Mouse (Mus musculus): ENCODE data around the gene Tmem89.

Tmem89 gene

DNA sequence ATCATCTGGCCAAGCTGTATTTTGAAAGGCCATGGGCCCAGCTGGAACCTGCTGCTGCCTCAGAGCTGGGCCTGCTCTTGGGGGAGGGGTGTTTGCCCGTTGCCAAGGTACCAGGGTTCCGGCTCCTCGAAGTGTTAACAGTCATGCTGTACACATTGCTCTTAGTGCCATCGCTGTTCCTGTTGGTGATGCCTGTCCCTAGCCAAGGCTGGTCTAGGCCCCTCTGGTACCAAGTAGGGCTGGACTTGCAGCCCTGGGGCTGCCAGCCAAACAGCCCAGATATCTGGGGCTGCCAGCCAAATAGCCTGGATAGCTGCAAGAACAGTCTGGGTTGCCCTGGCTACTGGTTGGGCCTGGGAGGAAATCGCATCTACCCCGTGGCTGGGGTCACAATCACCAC is at the start of gene Tmem89:
Gene Tmem89, plus strand, starts transcription at position 129 of the 400 bp plus-strand sequence.
- DNase-seq (ENCODE audit: extremely low read depth, low read depth, low spot score), result no peak

GRCm38 (mm10) chr9:108912308-108912707 is 2.1 kb upstream of the Tmem89 start:
- no peak for DNase-seq (ENCODE audit: extremely low read depth, low read depth, low spot score)

GRCm38 (mm10) chr9:108913161-108913560 is 1.3 kb upstream of the Tmem89 start:
- no peak for DNase-seq (ENCODE audit: extremely low read depth, low read depth, low spot score)

GRCm38 (mm10) chr9:108913621-108914020 is 798 bp upstream of the Tmem89 start:
- no peak for DNase-seq (ENCODE audit: extremely low read depth, low read depth, low spot score)

DNA sequence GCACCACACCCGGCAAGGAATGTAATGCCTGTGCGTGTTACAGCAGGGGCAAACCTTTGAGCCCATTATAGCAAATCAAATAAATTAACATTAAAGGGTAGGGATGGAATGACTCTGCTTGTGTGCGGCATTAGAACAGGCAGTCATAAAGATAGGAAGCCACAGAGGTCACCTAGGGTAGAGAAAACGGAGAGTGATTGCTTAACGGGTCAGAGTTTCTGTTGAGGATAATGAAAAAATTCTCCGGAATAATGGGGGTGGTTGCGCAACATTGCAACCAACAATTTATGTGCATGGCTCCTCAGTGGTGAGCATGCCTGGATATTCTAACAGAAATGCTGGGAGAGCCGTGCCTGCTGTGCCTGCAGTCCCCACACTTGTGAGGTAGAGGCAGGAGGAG is 11.5 kb downstream of the Tmem89 start:
- DNase-seq (ENCODE audit: extremely low read depth, low read depth, low spot score), result no peak

- no peak for DNase-seq (ENCODE audit: extremely low read depth, low read depth, low spot score)
Observed at GRCm38 (mm10) chr9:108928424-108928823, 14.0 kb downstream of the Tmem89 start.

DNA sequence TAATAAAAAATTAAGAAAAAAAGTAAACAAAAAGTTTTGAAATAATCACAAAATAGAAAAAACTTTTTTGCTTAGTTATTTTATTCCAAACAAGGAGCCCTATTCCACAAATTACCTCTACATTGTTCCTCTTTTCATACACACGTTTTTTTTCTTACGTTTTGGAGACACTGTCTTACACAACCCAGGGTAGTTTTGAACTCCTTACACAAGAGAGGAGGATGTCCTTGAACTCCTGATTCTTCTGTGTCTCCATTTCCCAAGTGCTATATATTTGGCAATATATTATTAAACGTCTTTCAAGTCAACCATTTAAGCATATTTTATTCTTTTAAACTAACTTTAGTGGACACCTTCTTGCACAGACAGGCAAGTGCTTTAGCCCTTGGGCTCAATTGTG is 21.6 kb downstream of the Tmem89 start:
- DNase-seq (ENCODE audit: extremely low read depth, low read depth, low spot score), result no peak

DNA sequence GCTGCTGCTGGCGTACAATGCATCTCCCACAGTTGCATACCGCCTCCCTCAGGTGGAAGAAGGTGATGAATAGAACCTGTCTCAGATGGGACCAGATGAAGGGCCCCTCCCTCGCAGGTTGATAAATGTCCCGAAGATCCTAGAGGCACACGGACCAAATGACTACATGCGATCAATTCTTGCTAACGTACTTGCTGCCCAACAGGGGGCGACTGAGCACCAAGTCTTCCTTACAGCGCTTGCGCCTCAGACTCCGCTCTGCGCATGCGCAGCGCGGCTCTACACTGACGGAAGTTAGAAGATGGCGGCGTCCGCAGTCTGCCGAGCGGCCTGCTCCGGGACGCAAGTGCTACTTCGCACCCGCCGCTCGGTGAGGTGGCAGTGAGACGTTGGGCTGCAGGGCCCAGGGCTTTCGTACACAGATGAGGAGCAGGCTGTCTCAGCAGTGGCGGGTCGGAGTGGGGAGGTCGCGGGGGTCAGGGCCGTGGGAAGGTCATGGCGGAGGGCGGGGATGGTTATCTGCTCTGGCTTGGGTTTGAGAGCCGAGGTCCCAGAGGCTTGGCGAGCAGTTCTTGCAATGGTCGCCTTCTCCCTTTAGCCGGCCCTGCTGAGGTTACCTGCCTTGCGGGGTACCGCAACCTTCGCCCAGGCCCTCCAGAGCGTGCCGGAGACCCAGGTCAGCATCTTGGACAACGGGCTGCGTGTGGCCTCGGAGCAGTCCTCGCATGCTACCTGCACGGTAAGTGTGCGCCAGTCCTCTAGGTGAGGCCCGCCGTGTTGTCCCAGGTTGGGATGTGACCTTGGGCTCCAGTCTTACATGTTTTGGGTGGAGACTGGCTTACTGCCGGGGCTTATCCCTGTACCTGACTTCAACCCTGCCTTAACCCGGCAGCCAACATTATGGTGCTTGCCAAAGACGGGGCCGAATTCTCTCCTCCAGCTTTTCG is 22.3 kb downstream of the Tmem89 start, which contains the start of gene Uqcrc1:
Gene Uqcrc1, plus strand, starts transcription at position 216 of the 947 bp plus-strand sequence.
- peak; percentile 68 for DNase-seq (ENCODE audit: extremely low read depth, low read depth, low spot score)

DNA sequence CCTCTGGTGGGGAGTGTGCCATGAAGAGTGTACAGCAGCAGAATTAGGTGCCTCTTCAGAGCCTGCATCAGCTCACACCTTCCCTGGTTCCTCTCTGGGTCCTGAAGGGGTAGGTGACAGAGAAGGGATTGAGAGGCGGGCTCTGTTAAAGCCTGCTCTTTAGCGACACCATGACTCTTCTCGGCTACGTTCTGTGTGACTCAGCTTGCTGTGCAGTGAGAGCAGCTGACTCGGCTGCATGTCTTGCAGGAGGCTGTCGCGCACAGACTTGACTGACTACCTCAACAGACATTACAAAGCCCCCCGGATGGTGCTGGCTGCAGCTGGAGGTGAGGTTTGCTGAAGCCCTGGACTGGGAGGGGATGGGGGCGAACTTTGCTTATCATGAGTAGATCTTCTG is 30.7 kb downstream of the Tmem89 start:
- no peak for DNase-seq (ENCODE audit: extremely low read depth, low read depth, low spot score)

- no peak for DNase-seq (ENCODE audit: extremely low read depth, low read depth, low spot score)
Observed at GRCm38 (mm10) chr9:108945608-108946007, 31.2 kb downstream of the Tmem89 start.

- peak; percentile 40 for DNase-seq (ENCODE audit: extremely low read depth, low read depth, low spot score)
Observed at GRCm38 (mm10) chr9:108949231-108949966, 35.0 kb downstream of the Tmem89 start.

DNA sequence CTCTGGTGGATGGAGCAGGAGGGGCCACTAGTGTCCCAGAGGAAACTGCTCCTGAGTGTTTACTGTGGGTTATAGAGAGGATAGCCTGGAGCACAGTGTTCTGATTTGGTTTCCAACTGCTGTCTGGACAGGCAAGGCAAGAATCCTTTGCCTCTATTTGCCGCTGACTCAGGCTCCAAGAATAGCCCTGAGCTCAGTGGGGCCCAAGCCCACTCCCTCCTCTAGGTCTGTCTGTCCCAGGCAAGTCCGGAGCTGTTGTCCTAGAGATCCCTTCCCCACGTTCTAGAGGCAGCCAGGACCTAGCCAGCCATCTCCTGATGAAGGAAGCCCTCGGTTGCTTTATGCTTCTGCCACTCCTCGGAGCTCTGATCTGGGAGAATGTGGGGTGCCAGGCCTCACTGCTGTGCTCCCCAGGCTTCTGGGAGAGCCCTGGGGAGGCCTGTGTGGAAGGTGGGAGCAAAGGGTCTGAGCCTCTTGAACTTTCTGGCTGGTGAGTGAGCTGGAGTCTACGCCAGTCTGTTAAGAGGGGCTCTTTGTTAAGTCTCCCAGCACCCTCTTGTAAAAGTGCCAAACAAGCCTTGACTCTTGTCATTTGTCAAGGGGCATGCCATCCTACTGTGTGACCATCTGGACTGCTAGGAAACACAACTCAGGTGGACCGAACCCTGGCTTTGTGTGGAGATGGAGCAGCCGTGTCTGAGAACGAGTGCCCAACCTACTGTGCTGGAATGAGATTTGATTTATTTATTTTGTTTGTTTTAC is 35.7 kb downstream of the Tmem89 start:
- no peak for DNase-seq (ENCODE audit: extremely low read depth, low read depth, low spot score)

DNA sequence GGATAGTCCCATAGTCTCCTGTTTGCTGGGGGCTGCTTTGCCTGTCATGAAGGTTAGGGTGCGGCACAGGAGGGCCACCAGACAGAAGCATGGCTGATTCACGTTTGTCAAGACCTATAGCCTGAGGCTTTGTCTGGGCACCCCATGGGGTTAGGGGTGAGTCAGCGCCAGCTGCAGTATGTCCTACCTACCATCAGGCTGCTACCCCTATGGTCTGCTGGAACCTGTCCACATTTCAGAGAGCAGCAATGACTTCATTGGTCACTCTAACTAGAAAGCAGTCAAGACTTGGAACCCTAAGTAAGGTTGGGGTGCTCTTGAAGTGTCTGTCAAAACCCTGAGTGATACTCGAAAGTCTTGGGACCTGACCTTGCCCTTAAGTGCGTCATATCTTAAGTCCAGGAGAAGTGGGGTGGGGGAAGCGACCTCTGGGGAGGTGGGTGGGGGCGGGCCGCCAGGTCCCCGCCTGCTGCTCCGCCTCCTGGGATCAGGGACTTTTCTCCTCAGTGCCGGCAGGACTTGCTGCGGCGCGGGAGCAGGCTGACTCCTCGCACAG is 38.7 kb downstream of the Tmem89 start, which contains the start of gene Col7a1:
Gene Col7a1, plus strand, starts transcription at position 506 of the 556 bp plus-strand sequence.
- DNase-seq (ENCODE audit: extremely low read depth, low read depth, low spot score), result no peak

GRCm38 (mm10) chr9:108955241-108955640 is 40.8 kb downstream of the Tmem89 start:
- DNase-seq (ENCODE audit: extremely low read depth, low read depth, low spot score), result no peak

GRCm38 (mm10) chr9:108955846-108956245 is 41.4 kb downstream of the Tmem89 start:
- no peak for DNase-seq (ENCODE audit: extremely low read depth, low read depth, low spot score)

DNA sequence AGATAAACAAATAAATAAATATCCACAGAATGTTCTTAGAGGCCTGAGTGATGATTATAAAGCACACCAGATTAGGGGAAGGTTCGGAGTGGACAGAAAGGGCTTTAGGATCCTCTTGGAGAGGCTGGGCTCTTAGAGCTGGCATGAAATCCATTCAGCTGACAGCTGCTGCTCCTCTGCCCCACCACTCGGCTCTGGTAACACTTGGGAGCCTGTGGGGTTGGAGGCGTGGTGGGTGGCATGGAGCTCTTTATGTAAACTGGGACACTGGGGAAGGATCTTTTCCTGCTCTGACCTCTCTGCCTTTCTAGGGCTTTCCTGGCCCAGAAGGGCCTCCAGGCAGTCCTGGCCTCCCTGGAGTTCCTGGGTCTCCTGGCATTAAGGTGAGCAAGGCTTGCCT is 49.2 kb downstream of the Tmem89 start:
- DNase-seq (ENCODE audit: extremely low read depth, low read depth, low spot score), result no peak

GRCm38 (mm10) chr9:108964338-108964737 is 49.9 kb downstream of the Tmem89 start:
- no peak for DNase-seq (ENCODE audit: extremely low read depth, low read depth, low spot score)

All from fat pad, adult 2 months (tissue).